In the genomic region with DNA sequence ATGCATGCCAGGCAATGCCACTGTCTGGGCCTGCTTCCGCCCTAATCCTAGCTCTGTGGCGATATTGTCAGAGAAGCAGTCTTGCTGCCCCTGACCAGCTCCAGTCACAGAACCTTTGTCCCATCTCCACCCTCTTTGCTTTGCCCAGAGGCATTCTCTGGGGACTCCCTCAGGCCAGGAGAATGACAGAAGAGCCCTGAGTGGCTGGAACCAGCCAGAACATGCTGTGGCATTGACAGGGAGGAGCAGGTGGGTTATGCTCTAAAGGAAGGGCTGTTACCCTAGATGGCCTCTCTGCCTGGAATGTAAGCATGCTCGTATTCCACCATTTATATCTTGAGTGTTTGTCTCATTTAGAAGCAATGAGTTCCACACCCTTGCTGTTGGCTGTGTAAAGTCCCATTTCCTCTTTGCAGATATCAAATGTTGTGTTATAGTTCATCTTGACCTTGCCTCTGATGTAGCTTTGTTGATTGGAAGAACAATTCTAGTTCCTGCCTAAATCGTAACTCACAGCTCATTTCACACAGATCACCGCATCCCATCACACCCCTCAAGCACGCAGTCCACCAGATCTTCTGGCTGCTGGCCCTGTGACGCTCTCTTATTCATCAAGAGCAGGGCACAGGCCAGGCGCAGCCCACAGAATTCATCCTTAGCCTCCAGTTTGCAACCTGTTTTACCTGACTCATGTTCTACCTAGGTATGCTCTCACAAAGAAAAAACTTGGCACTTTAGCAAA, we compare ENCODE assay signal across 13 mouse cellular contexts. TPM values are rescaled to one million over a fixed set of nuclear protein-coding genes. Genes with fewer than 3 reads are reported as not detected.
DNase-seq lines count a peak whose midpoint lies in the region; ATAC-seq and TF ChIP-seq lines count a peak whose summit lies in the region.
"Had no signal": no experiment of that assay in that cellular context is flagged by ENCODE, and none has a peak within 500 bp of the region (broad histone marks: within the 10 kb centered on the region; RNA-seq: fewer than 3 reads in every experiment).

No protein-coding gene starts in this region.

- H3K27ac ChIP-seq in limb, embryonic 12.5 days: peak overlapping the region; percentile 4; the same call in 1 of the 2 replicates

- peak; percentile 58 for DNase-seq in adrenal gland, postnatal 14 days
- DNase-seq in adrenal gland, adult 8-10 months: no peak
- DNase-seq in G1E (ENCODE audit: low spot score): no peak
- DNase-seq in gastrocnemius, postnatal 36 days: peak; percentile 41 to 49
- DNase-seq in cerebellum, adult 18-20 months: no peak
- no peak for DNase-seq in thymus, adult 18-20 months
- DNase-seq in cerebellum, adult 11-12 months: no peak
- DNase-seq: cerebellum, postnatal 14 days; layer of hippocampus, postnatal 36 days had no signal

- no peaks in the 10 kb centered on the region for H3K27me3 ChIP-seq in G1E (ENCODE audit: insufficient read depth, low read length)
- no peaks in the 10 kb centered on the region for H3K27me3 ChIP-seq in limb, embryonic 12.5 days

- TF ChIP-seq CTCF in G1E (IDR thresholded peaks at IDR 0.05; ENCODE audit: low read depth, low read length): no peak

- H3K36me3 ChIP-seq in G1E (replicated peaks): peaks cover 13% of the 10 kb centered on the region
- no peaks in the 10 kb centered on the region for H3K36me3 ChIP-seq in limb, embryonic 12.5 days

- peak overlapping the region; percentile 59; the same call in 1 of the 2 replicates for H3K4me3 ChIP-seq in G1E (ENCODE audit: low read depth, low read length)
- no peak overlapping the region for H3K4me3 ChIP-seq in limb, embryonic 12.5 days (replicated peaks)

- intact Hi-C loops in gastrocnemius, postnatal 36 days (cut with DNase I): no loop called here

- H3K4me1 ChIP-seq in G1E (ENCODE audit: insufficient read depth, low read depth, low read length): peaks cover 78% of the 10 kb centered on the region
- H3K4me1 ChIP-seq in limb, embryonic 12.5 days (replicated peaks): peaks cover 10% of the 10 kb centered on the region

- no peaks in the 10 kb centered on the region for H3K9me3 ChIP-seq in G1E (replicated peaks)
- H3K9me3 ChIP-seq in limb, embryonic 12.5 days: no peaks in the 10 kb centered on the region

- no peak overlapping the region for H3K9ac ChIP-seq in limb, embryonic 12.5 days (replicated peaks)

- WGBS in limb, embryonic 12.5 days: 80% methylated on average over 8 of the region's 8 CpGs

- no peak overlapping the region for H3K4me2 ChIP-seq in limb, embryonic 12.5 days

- no peak for ATAC-seq in G1E (ENCODE audit: extremely low read depth, insufficient number of reproducible peaks, low FRiP score, poor library complexity, severe bottlenecking)
- no peak for ATAC-seq in limb, embryonic 12.5 days (ENCODE audit: insufficient number of reproducible peaks, insufficient read depth, low FRiP score, low TSS enrichment, low read depth)
- ATAC-seq: lung, postnatal 0 days had no signal

RNA-seq across cellular contexts. Expression of a gene that starts 8.8 kb away (rescaled TPM):
- 4.7 and 4.9 TPM in 2 replicates for total RNA-seq in adrenal gland, postnatal 14 days (2021)
- total RNA-seq in adrenal gland, adult 8-10 months (2022): 1 to 10 TPM in 2 of 4 experiments, under 1 TPM in 2; 0.66 to 2.5 (median 0.94) TPM
- total RNA-seq in G1E (2014; fragmentation: Nextera tagmentation) (22.7 and 25.7 TPM in 2 replicates), G1E (2017) (2.8 and 4.3 TPM in 2 replicates)
- polyA plus RNA-seq in G1E (2012): 5.0 and 5.4 TPM in 2 replicates
- total RNA-seq in gastrocnemius, postnatal 36 days (2021): 10 to 100 TPM; 60.2 to 61.4 TPM
- polyA plus RNA-seq in limb, embryonic 12.5 days (2016; fragmentation: Nextera tagmentation; extraction: Ambion mirVana): 0.70 and 1.9 TPM in 2 replicates

RNA-seq across cellular contexts. Expression of a gene that starts 24.0 kb away (rescaled TPM):
- not detected in 2 replicates for total RNA-seq in adrenal gland, postnatal 14 days (2021)
- under 1 TPM in 1 of 4 experiments, not detected in 3; 0.97 TPM for total RNA-seq in adrenal gland, adult 8-10 months (2022)
- 4.7 TPM in 1 of 2 replicates, not detected in the other for total RNA-seq in G1E (2014; fragmentation: Nextera tagmentation)
- not detected in 2 replicates for total RNA-seq in G1E (2017)
- 1,146 and 1,190 TPM in 2 replicates for polyA plus RNA-seq in G1E (2012)
- total RNA-seq in gastrocnemius, postnatal 36 days (2021): not detected
- not detected in 2 replicates for polyA plus RNA-seq in limb, embryonic 12.5 days (2016; fragmentation: Nextera tagmentation; extraction: Ambion mirVana)
- total RNA-seq: layer of hippocampus, postnatal 36 days had no signal
- polyA plus RNA-seq: kidney, embryonic 16.5 days; lung, postnatal 0 days; urinary bladder, adult 2 months had no signal

RNA-seq across cellular contexts. Expression of a gene that starts 24.0 kb away (rescaled TPM):
- total RNA-seq in adrenal gland, postnatal 14 days (2021): 474 and 521 TPM in 2 replicates
- total RNA-seq in adrenal gland, adult 8-10 months (2022): 100 to 1,000 TPM; 171 to 378 (median 215) TPM
- 210 and 232 TPM in 2 replicates for total RNA-seq in G1E (2014; fragmentation: Nextera tagmentation)
- 836 and 871 TPM in 2 replicates for total RNA-seq in G1E (2017)
- 163 and 234 TPM in 2 replicates for polyA plus RNA-seq in G1E (2012)
- total RNA-seq in gastrocnemius, postnatal 36 days (2021): 100 to 1,000 TPM; 121 to 152 TPM
- 114 and 117 TPM in 2 replicates for polyA plus RNA-seq in limb, embryonic 12.5 days (2016; fragmentation: Nextera tagmentation; extraction: Ambion mirVana)

RNA-seq across cellular contexts. Expression of a gene that starts 28.9 kb away (rescaled TPM):
- total RNA-seq in adrenal gland, postnatal 14 days (2021): 0.48 and 0.53 TPM in 2 replicates
- total RNA-seq in adrenal gland, adult 8-10 months (2022): 1 to 10 TPM in 1 of 4 experiments, under 1 TPM in 3; 0.38 to 1.0 (median 0.46) TPM
- total RNA-seq in G1E (2014; fragmentation: Nextera tagmentation) (not detected in 2 replicates), G1E (2017) (0.11 TPM in 1 of 2 replicates, not detected in the other)
- polyA plus RNA-seq in G1E (2012): not detected in 2 replicates
- not detected for total RNA-seq in gastrocnemius, postnatal 36 days (2021)
- 0.06 and 0.12 TPM in 2 replicates for polyA plus RNA-seq in limb, embryonic 12.5 days (2016; fragmentation: Nextera tagmentation; extraction: Ambion mirVana)

Comparison
In these comparisons a context has a peak if more than half of its experiments do, and no peak if none do; other contexts are left out.
1. DNase-seq: peak in adrenal gland, postnatal 14 days (single experiment) and gastrocnemius, postnatal 36 days (2 of 2); none in adrenal gland, adult 8-10 months (single experiment), G1E (single experiment), cerebellum, adult 18-20 months (0 of 2), thymus, adult 18-20 months (0 of 2) and cerebellum, adult 11-12 months (single experiment).